Mouse (Mus musculus): ENCODE results near the gene Olfr214.
A peak's percentile ranks its signal among the peaks of the same experiment; 100 is the strongest.

GRCm38 (mm10) chr6:116569834-116570233 lies 15.8 kb downstream of the Olfr214 start:
- TF ChIP-seq CTCF (IDR thresholded peaks at IDR 0.05) (peak; percentile 74), EP300 (IDR thresholded peaks at IDR 0.05) (no peak)

Measured in lung, postnatal 0 days (tissue).